Mouse (Mus musculus) limb, embryonic 14.5 days (tissue): ENCODE measurements around the gene Etv3. TPM values are rescaled to one million over a fixed set of nuclear protein-coding genes. Genes with fewer than 3 reads are reported as not detected.

ENCODE experiments used
- ATAC-seq: fragments of 200-750 bp; cut with Nextera tagmentation; 2 replicates; pipeline ENCODE4 v1.8.0; 2017; ENCODE audit warnings: low read depth, moderate number of reproducible peaks, moderate TSS enrichment; ENCODE audit not compliant: low FRiP score
- DNase-seq: peaks from one replicate; pipeline ENCODE4 v3.0.0-alpha.2; 2015; ENCODE audit warnings: low spot score
- H3K27ac ChIP-seq: fragments of 300-500 bp; sonication (generic); replicated peaks from 2 replicates; pipeline ENCODE4 v1.5.1; 2014; ENCODE audit warnings: low read depth, mild to moderate bottlenecking, low read length, moderate library complexity, mixed read lengths
- H3K27me3 ChIP-seq: fragments of 300-500 bp; sonication (generic); 2 replicates; pipeline ENCODE4 v1.6.1; 2014; ENCODE audit warnings: low read length, mixed read lengths; ENCODE audit not compliant: control insufficient read depth, insufficient read depth
- H3K36me3 ChIP-seq: fragments of 300-500 bp; sonication (generic); 2 replicates; pipeline ENCODE4 v1.6.1; 2014; ENCODE audit warnings: mild to moderate bottlenecking, low read length, moderate library complexity, mixed read lengths; ENCODE audit not compliant: control insufficient read depth, insufficient read depth
- H3K4me1 ChIP-seq: fragments of 300-500 bp; sonication (generic); 2 replicates; pipeline ENCODE4 v1.6.1; 2014; ENCODE audit warnings: antibody characterized with exemption, low read length, mixed read lengths; ENCODE audit not compliant: control insufficient read depth, insufficient read depth
- H3K4me2 ChIP-seq: fragments of 300-500 bp; sonication (generic); replicated peaks from 2 replicates; pipeline ENCODE4 v1.6.1; 2014; ENCODE audit warnings: low read depth, mild to moderate bottlenecking, low read length, moderate library complexity; ENCODE audit not compliant: severe bottlenecking
- H3K4me3 ChIP-seq: fragments of 300-500 bp; sonication (generic); replicated peaks from 2 replicates; pipeline ENCODE4 v1.5.1; 2014; ENCODE audit warnings: low read length
- H3K9ac ChIP-seq: fragments of 300-500 bp; sonication (generic); 2 replicates; pipeline ENCODE4 v1.6.1; 2014; ENCODE audit warnings: mild to moderate bottlenecking, low read depth, low read length, moderate library complexity; ENCODE audit not compliant: severe bottlenecking
- H3K9me3 ChIP-seq: fragments of 300-500 bp; sonication (generic); 2 replicates; pipeline ENCODE4 v1.6.1; 2016; ENCODE audit warnings: low read length; ENCODE audit not compliant: control insufficient read depth
- POLR2A ChIP-seq: fragments of 200-500 bp; IDR thresholded peaks from 2 replicates; pipeline ENCODE4 v1.8.0; 2012; ENCODE audit warnings: inconsistent platforms, mild to moderate bottlenecking, moderate library complexity, borderline replicate concordance; ENCODE audit not compliant: insufficient read depth, insufficient read length; ENCODE audit errors: extremely low read depth
- WGBS: fragments of 180-500 bp; shearing (Covaris S2); extraction: QIAGEN DNeasy Blood & Tissue Kit; methylation state at CpG from one replicate; pipeline ENCODE4 v1.1.7; 2014; 5-methylcytosine and 5-hydroxymethylcytosine counted together
- polyA plus RNA-seq, 2 experiments: library from polyadenylated mRNA; depleted of rRNA in 1 of 2; stranded (reverse) in 1 of 2; unstranded in 1 of 2; fragments of >200 nt; fragmentation: Nextera tagmentation in 1 of 2; extraction: Ambion mirVana in 1 of 2; gene quantifications; 2 replicates each; pipeline versions ENCODE4 v1.2.1 to v1.2.3; 2012 to 2014

The Etv3 gene
- polyA plus RNA-seq, 2 experiments = 17.1 to 18.7 TPM

- Histone ChIP-seq H3K36me3 (no peaks in the 10 kb centered on the region), H3K9ac (no peak overlapping the region), H3K4me2 (no peak overlapping the region), H3K4me1 (no peaks in the 10 kb centered on the region), H3K4me3 (no peak overlapping the region), H3K9me3 (no peaks in the 10 kb centered on the region), H3K27ac (no peak overlapping the region), H3K27me3 (no peaks in the 10 kb centered on the region)
- DNase-seq = no peak
- no peak for ATAC-seq
- TF ChIP-seq POLR2A = no peak
- 77% methylated on average over 12 of the region's 12 CpGs for WGBS
These were observed 31.6 kb downstream of the Etv3 start for GRCm38 (mm10) chr3:87556668-87557278.

- Histone ChIP-seq H3K27ac (no peak overlapping the region), H3K4me1 (no peaks in the 10 kb centered on the region), H3K36me3 (no peaks in the 10 kb centered on the region), H3K9ac (no peak overlapping the region), H3K27me3 (no peaks in the 10 kb centered on the region), H3K4me3 (no peak overlapping the region), H3K9me3 (no peaks in the 10 kb centered on the region), H3K4me2 (no peak overlapping the region)
- DNase-seq (no peak), ATAC-seq (no peak)
- no peak for TF ChIP-seq POLR2A
- WGBS = 53% methylated on average over 3 of the region's 3 CpGs
These were observed 34.9 kb downstream of the Etv3 start for GRCm38 (mm10) chr3:87560156-87560555.

- DNase-seq (no peak), ATAC-seq (no peak)
- H3K4me2 ChIP-seq = no peak overlapping the region
- H3K9me3 ChIP-seq = no peaks in the 10 kb centered on the region
- TF ChIP-seq POLR2A = no peak
- H3K4me1 ChIP-seq = no peaks in the 10 kb centered on the region
- H3K27ac ChIP-seq = no peak overlapping the region
- no peaks in the 10 kb centered on the region for H3K27me3 ChIP-seq
- WGBS = 74% methylated on average over 8 of the region's 8 CpGs
- H3K4me3 ChIP-seq = no peak overlapping the region
- no peaks in the 10 kb centered on the region for H3K36me3 ChIP-seq
- H3K9ac ChIP-seq = no peak overlapping the region
These were observed 36.2 kb downstream of the Etv3 start for GRCm38 (mm10) chr3:87561434-87561833.

- H3K4me2 ChIP-seq = no peak overlapping the region
- TF ChIP-seq POLR2A = no peak
- H3K9me3 ChIP-seq = no peaks in the 10 kb centered on the region
- DNase-seq (peak; percentile 71), ATAC-seq (no peak; the same call in 1 of the 2 replicates)
- no peak overlapping the region for H3K9ac ChIP-seq
- H3K4me1 ChIP-seq = no peaks in the 10 kb centered on the region
- H3K4me3 ChIP-seq = no peak overlapping the region
- WGBS = 4% methylated on average over 6 of the region's 6 CpGs
- no peak overlapping the region for H3K27ac ChIP-seq
- no peaks in the 10 kb centered on the region for H3K36me3 ChIP-seq
- H3K27me3 ChIP-seq = no peaks in the 10 kb centered on the region
These were observed 37.2 kb downstream of the Etv3 start for GRCm38 (mm10) chr3:87562370-87562769.

- H3K9ac ChIP-seq = no peak overlapping the region
- H3K27ac ChIP-seq = no peak overlapping the region
- no peak for TF ChIP-seq POLR2A
- H3K27me3 ChIP-seq = no peaks in the 10 kb centered on the region
- DNase-seq = no peak
- H3K9me3 ChIP-seq = no peaks in the 10 kb centered on the region
- no peak overlapping the region for H3K4me3 ChIP-seq
- no peaks in the 10 kb centered on the region for H3K4me1 ChIP-seq
- ATAC-seq = no peak
- H3K36me3 ChIP-seq = no peaks in the 10 kb centered on the region
- H3K4me2 ChIP-seq = no peak overlapping the region
- WGBS = 69% methylated on average over 5 of the region's 5 CpGs
These were observed 38.3 kb downstream of the Etv3 start for GRCm38 (mm10) chr3:87563466-87563865.
